Mouse (Mus musculus) spleen, adult 18-20 months (tissue): ENCODE results near the gene Tmem147.

Experiments used
- DNase-seq, 2 experiments: peaks; one replicate each; pipeline ENCODE4 v3.0.0; 2022; ENCODE audit warnings: mixed read lengths in 2 of 2

Tmem147 gene

GRCm38 (mm10) chr7:30723274-30723953 lies 5.9 kb downstream of the Tmem147 start:
- no peak for DNase-seq

DNA sequence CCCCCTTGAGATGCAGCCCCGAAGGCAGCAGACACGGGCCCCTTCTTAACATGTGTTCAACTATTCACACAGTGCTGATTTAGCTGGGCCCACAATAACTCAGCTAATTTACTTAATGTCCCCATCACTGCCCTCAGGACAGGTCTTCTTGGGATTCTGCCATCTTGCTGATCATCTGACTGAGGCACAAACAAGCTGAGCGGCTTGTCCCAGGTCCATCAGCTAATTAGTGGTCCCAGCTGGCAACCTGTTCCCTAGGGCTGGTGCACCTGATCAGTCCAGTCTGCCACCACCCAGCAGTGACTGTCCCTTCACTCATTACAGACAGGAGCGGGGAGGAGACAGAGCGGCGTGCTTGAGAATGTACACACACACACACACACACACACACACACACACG lies 8.1 kb downstream of the Tmem147 start:
- no peak for DNase-seq

- no peak for DNase-seq
Measured at GRCm38 (mm10) chr7:30719669-30720068, 9.7 kb downstream of the Tmem147 start.

DNA sequence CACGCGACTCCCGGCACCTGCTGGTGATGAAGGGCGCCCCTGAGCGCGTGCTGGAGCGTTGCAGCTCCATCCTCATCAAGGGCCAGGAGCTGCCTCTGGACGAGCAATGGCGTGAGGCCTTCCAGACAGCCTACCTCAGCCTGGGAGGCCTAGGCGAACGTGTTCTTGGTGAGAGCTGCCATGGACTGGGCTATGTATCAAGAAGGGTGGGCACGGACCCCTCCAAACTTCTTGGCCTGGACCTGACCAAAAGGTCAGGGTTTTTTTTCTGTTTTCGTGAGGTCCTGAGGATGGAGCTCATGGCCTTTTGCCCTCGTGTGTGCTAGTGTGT lies 11.7 kb downstream of the Tmem147 start:
- no peak for DNase-seq

DNA sequence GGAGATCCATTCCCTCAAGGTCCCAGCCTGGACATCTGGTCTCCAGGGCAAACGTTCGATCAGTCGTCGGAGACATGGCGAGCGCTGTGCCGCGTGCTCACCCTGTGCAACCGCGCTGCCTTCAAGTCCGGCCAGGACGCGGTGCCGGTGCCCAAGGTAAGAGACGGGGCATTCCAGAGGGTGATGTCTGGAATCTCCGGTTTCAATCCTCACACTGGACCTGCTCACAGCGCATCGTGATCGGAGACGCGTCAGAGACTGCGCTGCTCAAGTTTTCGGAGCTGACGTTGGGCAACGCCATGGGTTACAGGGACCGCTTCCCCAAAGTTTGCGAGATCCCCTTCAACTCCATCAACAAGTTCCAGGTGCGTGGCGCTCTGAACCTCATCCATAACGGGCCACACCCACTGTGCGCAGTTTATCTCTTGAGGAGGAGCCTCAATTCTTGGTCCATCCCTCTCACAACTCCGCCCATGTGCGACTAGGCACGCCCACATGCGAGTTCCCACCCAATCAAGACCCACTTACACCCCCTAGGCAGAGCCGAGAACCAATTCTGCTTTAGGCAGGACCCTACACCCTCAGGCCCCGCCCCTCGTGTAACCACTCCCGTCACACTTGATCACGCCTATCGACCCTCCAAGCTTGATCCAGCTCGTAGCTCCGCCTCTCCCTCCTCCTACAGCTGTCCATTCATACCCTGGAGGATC lies 12.2 kb downstream of the Tmem147 start:
- DNase-seq = peak; percentile 69 to 70

GRCm38 (mm10) chr7:30711942-30712341 lies 17.4 kb downstream of the Tmem147 start, which contains the start of gene Atp4a:
Atp4a (plus strand) TSS chr7:30712209.
- no peak for DNase-seq

DNA sequence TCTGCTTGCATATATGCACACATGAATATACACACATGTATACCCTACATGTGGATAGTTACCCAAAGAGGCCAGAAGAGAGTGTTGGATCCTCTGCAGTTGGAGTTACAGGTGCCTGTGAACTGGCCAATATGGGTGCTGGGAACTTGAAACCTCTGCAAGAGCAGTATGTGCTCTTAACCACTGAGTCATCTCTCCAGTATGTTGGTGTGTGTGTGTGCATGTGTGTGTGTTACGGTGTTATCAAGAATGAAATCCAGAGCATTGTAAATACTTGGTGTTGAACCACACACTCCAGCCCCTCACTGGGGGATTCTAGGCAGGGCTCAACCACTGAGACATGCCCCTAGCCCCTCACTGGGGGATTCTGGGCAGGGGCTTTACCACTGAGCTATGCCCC lies 21.9 kb downstream of the Tmem147 start:
- DNase-seq = no peak

GRCm38 (mm10) chr7:30706214-30706882 lies 23.0 kb downstream of the Tmem147 start:
- DNase-seq = no peak

GRCm38 (mm10) chr7:30698589-30698988 lies 30.8 kb downstream of the Tmem147 start, which contains the start of gene 2200002J24Rik:
2200002J24Rik (plus strand) TSS chr7:30698926.
- DNase-seq = no peak

DNA sequence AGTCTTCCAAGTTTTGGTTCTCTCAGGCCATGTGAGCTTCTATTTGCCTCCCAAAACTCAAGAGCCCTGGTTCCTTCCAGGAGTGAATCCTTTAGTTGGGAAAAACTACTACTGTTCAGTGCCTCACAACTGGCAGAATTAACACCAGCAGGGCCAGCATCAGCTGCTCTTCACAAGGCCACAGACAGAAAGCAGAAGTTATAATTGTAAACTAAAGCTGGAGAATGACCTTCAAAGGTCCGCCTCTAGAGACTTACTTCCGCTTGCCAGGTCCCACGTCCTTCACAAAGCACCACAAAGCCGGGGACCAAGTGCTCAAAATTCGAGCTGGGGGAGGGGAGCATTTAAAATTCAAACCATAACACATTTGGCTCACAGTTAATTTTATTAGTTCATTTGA lies 31.2 kb downstream of the Tmem147 start:
- peak in 1 of 2 experiments; percentile 21 for DNase-seq

DNA sequence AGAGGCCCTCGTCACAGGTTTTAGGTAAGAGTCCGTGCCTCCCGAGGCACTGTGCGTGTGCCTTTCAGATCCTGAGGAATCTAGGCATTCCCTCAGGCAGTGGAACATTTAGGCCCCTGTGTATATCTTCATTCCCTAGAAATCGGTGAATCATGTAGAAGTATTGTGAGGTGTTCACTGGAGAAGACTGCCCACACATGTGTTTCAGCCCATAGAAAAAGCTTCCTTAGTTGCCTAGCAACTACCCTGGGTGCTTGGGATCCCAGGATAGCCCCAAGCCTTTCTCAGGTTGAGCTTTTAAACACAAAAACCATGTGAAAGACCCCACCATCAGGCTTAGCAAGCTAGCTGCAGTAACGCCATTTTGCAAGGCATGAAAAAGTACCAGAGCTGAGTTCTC lies 41.0 kb downstream of the Tmem147 start:
- DNase-seq = no peak

- no peak for DNase-seq
Measured at GRCm38 (mm10) chr7:30683425-30683824, 45.9 kb downstream of the Tmem147 start.

- no peak for DNase-seq
Measured at GRCm38 (mm10) chr7:30681897-30682296, 47.4 kb downstream of the Tmem147 start.

- no peak for DNase-seq
Measured at GRCm38 (mm10) chr7:30678263-30678975, 50.9 kb downstream of the Tmem147 start.
